ENCODE assay signal across 27 mouse cellular contexts in the genomic region with DNA sequence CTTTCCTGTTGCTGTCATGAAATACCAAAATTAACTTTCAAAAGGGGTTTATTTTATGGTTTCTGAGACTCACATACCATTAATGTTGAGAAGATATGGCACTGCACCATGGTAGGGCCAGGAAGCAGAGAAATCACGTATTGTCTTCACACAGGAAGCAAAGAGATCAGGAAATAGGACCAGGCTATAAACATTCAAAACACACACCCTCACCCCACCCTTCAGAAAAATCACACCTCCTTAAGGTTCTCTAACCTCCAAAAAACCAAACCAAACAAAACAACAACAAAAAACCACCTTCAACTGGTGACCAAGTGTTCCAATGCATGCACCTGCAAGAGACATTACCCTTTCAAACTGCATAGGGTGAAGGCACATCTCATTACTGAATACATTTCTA.
"Had no signal": no experiment of that assay in that cellular context is flagged by ENCODE, and none has a peak within 500 bp of the region (broad histone marks: within the 10 kb centered on the region; RNA-seq: fewer than 3 reads in every experiment).

No protein-coding gene starts in this region.

- H3K4me2 ChIP-seq: heart, embryonic 12.5 days; hindbrain, embryonic 12.5 days; hindbrain, embryonic 15.5 days; kidney, embryonic 15.5 days; limb, embryonic 12.5 days; liver, embryonic 11.5 days; liver, embryonic 13.5 days had no signal

- H3K9me3 ChIP-seq: heart, embryonic 10.5 days; heart, embryonic 12.5 days; hindbrain, embryonic 10.5 days; hindbrain, embryonic 12.5 days; hindbrain, embryonic 15.5 days; kidney, embryonic 15.5 days; limb, embryonic 10.5 days; limb, embryonic 12.5 days; liver, embryonic 13.5 days had no signal

- DNase-seq: gastrocnemius, postnatal 14 days; gastrocnemius, postnatal 36 days; heart, adult 18-20 months; heart, postnatal 10 days; heart, postnatal 4 days; kidney, adult 11 months; kidney, adult 2 months; kidney, adult 9 months; kidney, postnatal 14 days; kidney, postnatal 36 days; layer of hippocampus, adult 9-11 months; layer of hippocampus, postnatal 36 days; liver; liver, embryonic 13.5 days had no signal

- H3K36me3 ChIP-seq: heart, embryonic 10.5 days; heart, embryonic 12.5 days; hindbrain, embryonic 10.5 days; hindbrain, embryonic 12.5 days; hindbrain, embryonic 15.5 days; kidney, embryonic 15.5 days; limb, embryonic 10.5 days; limb, embryonic 12.5 days; liver, embryonic 13.5 days had no signal

- H3K9ac ChIP-seq: heart, embryonic 12.5 days; hindbrain, embryonic 12.5 days; hindbrain, embryonic 15.5 days; kidney, embryonic 15.5 days; limb, embryonic 12.5 days; liver, embryonic 13.5 days had no signal

- H3K27me3 ChIP-seq: heart, embryonic 12.5 days; hindbrain, embryonic 12.5 days; hindbrain, embryonic 15.5 days; kidney, embryonic 15.5 days; limb, embryonic 12.5 days; liver, embryonic 13.5 days had no signal

- ATAC-seq: hindbrain, postnatal 0 days; intestine, embryonic 16.5 days had no signal

- H3K4me3 ChIP-seq: heart, embryonic 10.5 days; heart, embryonic 12.5 days; hindbrain, embryonic 10.5 days; hindbrain, embryonic 12.5 days; hindbrain, embryonic 15.5 days; kidney, embryonic 15.5 days; left cerebral cortex, adult 2 months; limb, embryonic 10.5 days; limb, embryonic 12.5 days; liver, embryonic 13.5 days had no signal

- H3K27ac ChIP-seq: heart, embryonic 10.5 days; hindbrain, embryonic 10.5 days; hindbrain, embryonic 12.5 days; hindbrain, embryonic 15.5 days; hindbrain, postnatal 0 days; kidney, embryonic 15.5 days; kidney, postnatal 0 days; left cerebral cortex, adult 2 months; limb, embryonic 10.5 days; limb, embryonic 12.5 days; liver, embryonic 13.5 days had no signal

- H3K4me1 ChIP-seq: heart, embryonic 10.5 days; heart, embryonic 12.5 days; hindbrain, embryonic 10.5 days; hindbrain, embryonic 12.5 days; hindbrain, embryonic 15.5 days; kidney, embryonic 15.5 days; limb, embryonic 10.5 days; limb, embryonic 12.5 days had no signal
